Mouse (Mus musculus) CH12.LX (cell line): Measurements from ENCODE around the gene Col6a1.

Experiments used
- CHD1 ChIP-seq: IDR thresholded peaks from 2 replicates; pipeline ENCODE4 v1.6.1; 2012; ENCODE audit warnings: low read depth, low read length, improper control_type of control experiment, inconsistent platforms
- CTCF ChIP-seq, 2 experiments: IDR thresholded peaks in 1 of 2; conservative IDR thresholded peaks in 1 of 2; 2 replicates each; pipeline ENCODE4 v1.5.1; 2011 to 2012; ENCODE audit warnings: low read depth in 2 of 2, low read length in 2 of 2, improper control_type of control experiment in 1 of 2, inconsistent platforms in 1 of 2, mild to moderate bottlenecking in 1 of 2, moderate library complexity in 1 of 2
- EP300 ChIP-seq: IDR thresholded peaks from 2 replicates; pipeline ENCODE4 v1.6.1; 2011; ENCODE audit warnings: low read length, improper control_type of control experiment
- HCFC1 ChIP-seq: IDR thresholded peaks from 2 replicates; pipeline ENCODE4 v1.6.1; 2012; ENCODE audit warnings: low read depth, mild to moderate bottlenecking, inconsistent platforms, low read length, improper control_type of control experiment
- JUND ChIP-seq: conservative IDR thresholded peaks from 2 replicates; pipeline ENCODE4 v1.6.1; 2011; ENCODE audit warnings: low read depth, low read length, improper control_type of control experiment
- MAX ChIP-seq: IDR thresholded peaks from 2 replicates; pipeline ENCODE4 v1.6.1; 2011; ENCODE audit warnings: low read length, improper control_type of control experiment
- NRF1 ChIP-seq: IDR thresholded peaks from 2 replicates; pipeline ENCODE4 v1.6.1; 2014; ENCODE audit warnings: low read depth, mild to moderate bottlenecking, inconsistent platforms, low read length, improper control_type of control experiment, moderate library complexity
- POLR2A ChIP-seq: IDR thresholded peaks from 2 replicates; pipeline ENCODE4 v1.6.1; 2011; ENCODE audit warnings: low read depth, mild to moderate bottlenecking, improper control_type of control experiment, low read length
- RCOR1 ChIP-seq: conservative IDR thresholded peaks from 2 replicates; pipeline ENCODE4 v1.6.1; 2012; ENCODE audit warnings: low read depth, mild to moderate bottlenecking, inconsistent platforms, low read length, improper control_type of control experiment
- SMC3 ChIP-seq: IDR thresholded peaks from 2 replicates; pipeline ENCODE4 v1.6.1; 2011; ENCODE audit warnings: low read depth, low read length, improper control_type of control experiment
- UBTF ChIP-seq: IDR thresholded peaks from 2 replicates; pipeline ENCODE4 v1.6.1; 2012; ENCODE audit warnings: low read depth, mild to moderate bottlenecking, inconsistent platforms, low read length, improper control_type of control experiment, moderate library complexity
- USF2 ChIP-seq: conservative IDR thresholded peaks from 2 replicates; pipeline ENCODE4 v1.6.1; 2011; ENCODE audit warnings: low read depth, low read length, improper control_type of control experiment
- ZKSCAN1 ChIP-seq: IDR thresholded peaks from 2 replicates; pipeline ENCODE4 v1.6.1; 2012; ENCODE audit warnings: low read depth, inconsistent platforms, low read length, improper control_type of control experiment, borderline replicate concordance
- ZNF384 ChIP-seq: IDR thresholded peaks from 2 replicates; pipeline ENCODE4 v1.6.1; 2012; ENCODE audit warnings: low read depth, low read length, improper control_type of control experiment, inconsistent platforms

DNA sequence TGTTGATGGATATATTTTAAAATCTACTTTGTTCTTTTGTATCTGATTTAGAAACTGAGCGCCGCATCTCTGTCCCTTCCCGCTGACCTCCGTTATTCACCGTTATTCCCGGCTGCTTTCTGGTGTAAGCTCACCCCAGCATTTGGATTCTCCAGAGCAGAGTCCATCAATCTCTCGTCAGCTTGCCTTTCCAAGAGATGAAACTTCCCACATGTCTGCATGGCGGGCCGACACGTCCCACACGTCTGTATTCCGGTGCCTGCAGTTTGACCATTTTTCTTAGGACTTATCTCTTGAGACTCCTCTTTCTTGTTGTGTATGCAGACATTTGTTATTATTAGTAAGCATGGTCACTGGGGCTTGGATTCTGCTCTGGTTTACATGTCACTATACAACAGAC is 42.0 kb downstream of the Col6a1 start:
- TF ChIP-seq NRF1 (no peak), CTCF (conservative IDR thresholded peaks at IDR 0.05 in 1 of 2, IDR thresholded peaks at IDR 0.05 in 1 of 2; ENCODE audit: low read depth in 2 of 2, low read length in 2 of 2) (no peak), ZNF384 (no peak), SMC3 (no peak), HCFC1 (no peak), UBTF (no peak), USF2 (no peak), RCOR1 (no peak), POLR2A (no peak), EP300 (no peak), JUND (no peak), MAX (no peak), ZKSCAN1 (no peak), CHD1 (no peak)
